Mouse (Mus musculus): ENCODE measurements around the gene Pole3.
A peak's percentile ranks its signal among the peaks of the same experiment; 100 is the strongest.

Gene Pole3

DNA sequence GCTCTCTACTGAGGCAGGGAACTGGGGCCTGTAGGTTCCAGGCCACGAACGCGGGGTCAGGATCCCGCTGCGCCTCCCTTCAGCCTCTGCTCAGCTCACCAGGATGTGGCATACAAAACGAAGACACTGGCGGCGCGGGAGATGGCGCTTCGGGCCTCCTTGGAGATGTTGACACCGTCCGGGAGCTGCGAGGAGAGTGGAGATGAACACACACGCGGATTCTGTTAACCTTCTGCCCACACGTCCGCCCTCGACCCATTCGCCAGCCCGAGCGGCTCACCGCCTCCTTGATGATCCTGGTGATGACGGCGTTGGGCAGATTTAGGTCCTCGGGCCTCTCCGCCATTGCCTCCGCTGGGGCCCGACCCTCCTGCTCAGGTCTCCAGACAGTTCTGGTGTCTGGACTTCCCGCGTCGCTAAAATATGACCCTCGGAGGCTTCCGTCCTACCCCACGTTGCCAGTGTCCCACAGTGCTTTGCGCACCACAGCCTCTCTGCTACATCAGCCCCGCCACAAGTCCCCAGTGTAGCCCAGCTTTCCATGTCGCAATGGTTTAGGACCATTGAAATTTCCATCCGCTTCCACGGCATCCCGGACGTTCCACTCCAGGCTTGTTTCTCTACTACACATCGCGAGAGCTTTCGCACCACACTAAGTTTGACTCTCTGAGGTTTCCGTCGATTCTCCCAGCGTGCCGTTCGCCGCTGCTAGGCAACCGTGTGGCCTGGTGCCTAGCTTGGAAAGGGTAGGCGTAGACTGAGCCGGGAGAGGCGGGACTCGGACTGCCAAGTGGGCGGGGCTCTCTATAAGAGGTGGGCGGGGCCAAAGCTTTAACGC is at the start of gene Pole3, which contains the start of gene 4933430I17Rik:
Gene Pole3 (minus strand): TSS at position 418 of the 838 bp plus-strand sequence.
Gene 4933430I17Rik (plus strand): TSS at position 719 of the 838 bp plus-strand sequence.
- DNase-seq (ENCODE audit: low spot score in 2 of 2) = peak; percentile 97 to 99

DNA sequence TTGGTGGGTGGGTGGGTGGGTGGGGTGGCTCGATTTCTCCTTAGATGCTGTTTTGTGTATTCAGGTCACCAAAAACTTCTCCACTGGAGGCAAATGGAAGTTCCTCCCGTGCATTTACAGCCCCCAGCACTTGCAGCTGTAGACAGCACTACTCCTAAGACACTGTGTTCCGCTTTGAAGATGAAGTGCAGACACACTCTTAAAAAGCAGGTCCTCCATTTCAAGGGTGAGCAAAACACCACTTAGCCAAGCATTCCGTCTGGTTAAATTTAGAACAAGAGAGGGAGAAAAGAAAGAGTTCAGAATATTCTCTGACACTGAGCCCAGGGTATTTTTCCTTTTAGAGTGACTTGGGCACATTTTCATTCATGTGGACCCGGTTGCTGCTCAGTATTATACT is 45.2 kb upstream of the Pole3 start:
- DNase-seq (ENCODE audit: low spot score in 2 of 2) = no peak

DNA sequence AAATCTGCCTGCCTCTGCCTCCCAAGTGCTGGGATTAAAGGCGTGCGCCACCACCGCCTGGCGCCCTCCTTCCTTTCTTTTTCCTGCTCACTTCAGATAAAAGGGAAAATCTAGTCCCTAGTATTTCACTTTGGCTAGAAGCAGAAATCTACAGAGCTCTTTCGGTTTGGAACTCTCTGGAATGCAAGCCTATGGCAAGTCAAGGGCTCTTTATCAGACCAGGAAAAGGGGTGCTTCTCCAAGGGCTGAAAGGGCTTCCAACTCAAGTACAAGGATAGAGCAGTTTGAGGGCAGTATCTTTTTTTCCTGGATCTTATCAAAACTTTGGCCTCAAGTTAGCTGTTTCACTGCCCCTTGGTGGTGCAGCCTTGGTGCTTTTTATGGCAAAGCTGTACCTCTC is 44.7 kb upstream of the Pole3 start:
- no peak for DNase-seq (ENCODE audit: low spot score in 2 of 2)

GRCm38 (mm10) chr4:62568359-62568758 is 43.5 kb upstream of the Pole3 start:
- no peak for DNase-seq (ENCODE audit: low spot score in 2 of 2)

GRCm38 (mm10) chr4:62567696-62568095 is 42.8 kb upstream of the Pole3 start:
- DNase-seq (ENCODE audit: low spot score in 2 of 2) = no peak

DNA sequence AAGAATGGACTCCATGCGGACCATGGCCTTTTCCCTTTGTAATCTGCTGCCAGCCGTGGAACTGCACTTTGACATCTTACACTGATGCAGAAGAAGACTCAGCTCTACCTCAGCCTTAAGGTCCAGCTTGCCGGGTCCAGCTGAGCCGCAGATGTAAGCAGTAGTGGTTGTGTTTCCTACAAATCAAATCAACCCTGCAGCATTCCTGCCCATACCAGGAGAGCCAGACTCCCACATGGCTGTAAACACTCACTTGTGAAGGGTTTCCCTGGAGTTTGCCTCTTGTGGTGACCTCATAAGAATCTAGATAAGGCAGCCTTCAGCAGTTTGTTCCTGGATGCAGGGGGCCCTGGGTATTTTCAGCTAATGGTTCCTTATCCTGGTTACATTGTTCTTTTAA is 41.7 kb upstream of the Pole3 start:
- no peak for DNase-seq (ENCODE audit: low spot score in 2 of 2)

DNA sequence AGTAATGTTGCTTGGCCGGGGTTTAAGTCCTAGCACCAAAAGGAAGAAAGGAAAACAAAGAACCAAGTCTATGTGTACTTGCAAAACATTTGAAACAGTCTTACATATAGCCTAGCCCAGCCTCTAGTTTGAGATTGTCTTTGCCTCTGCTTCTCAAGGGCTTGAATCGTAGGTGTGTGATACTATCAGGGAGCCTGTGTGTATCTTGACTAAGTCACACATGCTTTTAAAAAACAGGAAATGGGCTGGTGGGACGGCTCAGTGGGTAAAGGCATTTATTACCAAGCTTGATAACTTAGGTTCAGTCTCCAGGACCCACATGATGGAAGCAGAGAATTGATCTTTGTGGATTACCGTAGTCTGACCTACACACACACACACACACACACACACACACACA is 37.1 kb upstream of the Pole3 start:
- no peak for DNase-seq (ENCODE audit: low spot score in 2 of 2)

DNA sequence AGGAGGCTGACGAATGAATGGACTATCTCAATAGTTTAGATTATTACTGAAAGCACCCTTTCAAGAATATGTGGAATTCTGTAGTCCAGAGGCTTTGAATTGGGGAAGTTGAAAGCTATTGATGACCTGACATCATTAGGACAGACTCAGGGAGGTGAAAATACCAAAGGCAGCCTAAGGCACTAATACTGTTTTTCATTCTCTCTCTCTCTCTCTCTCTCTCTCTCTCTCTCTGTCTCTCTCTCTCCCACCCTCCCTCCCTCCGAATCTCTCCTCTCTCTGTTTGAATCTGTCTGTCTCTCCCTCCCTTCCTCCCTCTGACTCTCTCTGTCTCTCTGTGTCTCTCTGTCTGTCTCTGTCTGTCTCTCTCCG is 36.7 kb upstream of the Pole3 start:
- no peak for DNase-seq (ENCODE audit: low spot score in 2 of 2)

DNA sequence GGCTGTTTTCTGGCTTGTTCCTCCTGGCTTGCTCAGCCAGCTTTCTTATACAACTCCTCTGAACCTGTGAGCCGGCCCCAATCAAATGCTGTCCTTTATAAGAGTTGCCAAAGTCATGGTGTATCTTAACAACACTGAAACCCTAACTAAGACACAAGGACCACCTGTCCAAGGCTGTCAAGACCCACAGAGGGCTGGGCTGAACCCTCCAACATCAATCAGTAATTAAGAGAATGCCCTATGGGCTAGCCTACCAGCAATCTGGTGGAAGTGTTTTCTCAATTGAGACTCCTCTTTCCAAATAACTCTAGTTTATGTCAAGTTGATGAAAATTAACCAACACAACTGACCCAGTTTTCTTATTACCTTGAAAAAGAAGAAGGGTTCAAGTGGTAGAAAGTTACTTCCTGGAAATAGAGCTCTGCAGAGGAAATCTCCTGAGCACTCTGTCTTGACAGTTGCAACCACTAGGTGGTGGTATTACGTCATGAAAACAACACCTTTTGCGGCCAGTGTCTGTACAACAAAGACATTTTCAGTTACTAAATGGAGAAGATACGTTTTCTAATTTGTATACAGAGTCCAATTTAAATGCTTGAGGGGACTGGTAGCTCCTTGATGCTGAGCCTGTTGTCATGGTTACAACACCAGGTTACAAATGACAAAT is 36.2 kb upstream of the Pole3 start:
- DNase-seq (ENCODE audit: low spot score in 2 of 2) = peak; percentile 47 to 73

GRCm38 (mm10) chr4:62559797-62560329 is 35.0 kb upstream of the Pole3 start, which contains the start of gene Rgs3:
Rgs3 (plus strand) TSS chr4:62559847.
- no peak for DNase-seq (ENCODE audit: low spot score in 2 of 2)

GRCm38 (mm10) chr4:62557436-62557835 is 32.6 kb upstream of the Pole3 start:
- DNase-seq (ENCODE audit: low spot score in 2 of 2) = no peak

- no peak for DNase-seq (ENCODE audit: low spot score in 2 of 2)
These were observed 27.1 kb upstream of the Pole3 start for GRCm38 (mm10) chr4:62551966-62552365.

DNA sequence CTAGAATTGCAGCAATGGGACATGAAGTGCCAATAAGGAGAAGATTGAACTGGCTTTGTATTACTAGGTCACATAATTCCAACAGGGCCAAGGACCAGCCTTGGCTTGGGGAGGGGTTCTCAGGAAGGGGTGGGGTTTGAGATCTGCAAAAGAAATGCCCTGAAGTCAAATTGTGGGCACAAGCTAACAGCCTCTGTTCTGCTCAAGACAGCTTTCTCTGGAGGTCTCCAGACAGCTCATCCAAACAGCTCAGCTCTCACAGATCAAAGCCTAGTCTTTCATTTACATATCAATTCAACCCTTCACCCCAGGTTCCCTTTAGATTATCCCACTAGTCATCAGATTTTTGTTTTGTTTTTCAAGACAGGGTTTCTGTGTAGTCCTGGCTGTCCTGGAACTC is 19.9 kb upstream of the Pole3 start:
- DNase-seq (ENCODE audit: low spot score in 2 of 2) = no peak

- no peak for DNase-seq (ENCODE audit: low spot score in 2 of 2)
These were observed 18.9 kb upstream of the Pole3 start for GRCm38 (mm10) chr4:62543782-62544181.

- no peak for DNase-seq (ENCODE audit: low spot score in 2 of 2)
These were observed 16.9 kb upstream of the Pole3 start for GRCm38 (mm10) chr4:62541802-62542201.

GRCm38 (mm10) chr4:62533729-62534128 is 8.9 kb upstream of the Pole3 start:
- no peak for DNase-seq (ENCODE audit: low spot score in 2 of 2)

GRCm38 (mm10) chr4:62527655-62528054 is 2.8 kb upstream of the Pole3 start:
- DNase-seq (ENCODE audit: low spot score in 2 of 2) = no peak

DNA sequence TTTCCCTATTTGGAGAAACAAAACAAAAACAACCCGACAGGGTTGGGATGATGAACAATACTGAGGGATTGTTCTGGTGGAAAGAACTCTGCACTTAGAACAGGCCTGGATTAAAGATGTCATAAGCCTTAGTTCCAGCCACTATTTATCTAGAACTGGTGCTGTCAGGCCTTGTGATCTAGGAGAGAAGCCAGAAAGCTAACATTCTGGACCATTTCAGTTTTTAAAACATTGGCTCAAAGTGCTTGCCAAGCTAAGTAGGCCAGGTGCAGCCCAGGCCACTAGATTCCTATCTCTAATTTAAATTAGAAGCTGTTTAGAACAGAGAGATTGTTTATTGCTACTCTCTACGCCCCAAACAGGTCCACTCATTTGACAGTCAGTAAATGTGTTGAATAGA is 1.4 kb upstream of the Pole3 start:
- DNase-seq (ENCODE audit: low spot score in 2 of 2) = no peak

GRCm38 (mm10) chr4:62525489-62525811 is 582 bp upstream of the Pole3 start:
- no peak for DNase-seq (ENCODE audit: low spot score in 2 of 2)

DNA sequence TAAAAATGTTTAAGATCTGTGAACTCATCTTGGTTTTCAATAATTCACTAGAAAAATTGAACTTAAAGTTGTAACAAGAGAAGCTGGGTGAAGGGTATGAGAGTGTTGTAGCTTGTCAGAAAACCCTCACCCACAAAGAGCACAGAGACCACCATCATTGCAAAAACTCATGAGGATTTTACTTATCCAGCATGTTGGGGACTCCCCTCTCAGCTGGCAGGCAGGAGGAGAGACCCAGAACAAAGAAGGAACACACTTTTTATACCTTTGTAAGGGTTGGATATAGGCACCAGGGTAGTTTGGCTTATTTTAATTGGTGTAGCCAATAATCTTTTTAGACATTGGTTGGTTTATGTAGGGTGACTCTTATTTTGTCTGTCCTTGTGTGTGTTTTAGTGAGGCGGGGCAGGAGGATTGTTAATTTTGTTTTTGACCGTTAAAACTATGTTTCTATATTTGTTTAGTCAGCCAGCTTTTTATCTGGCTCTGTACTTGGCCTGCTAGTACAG is 3.9 kb downstream of the Pole3 start:
- no peak for DNase-seq (ENCODE audit: low spot score in 2 of 2)

GRCm38 (mm10) chr4:62519849-62520233 is 5.0 kb downstream of the Pole3 start, which contains the start of gene Alad:
Alad (minus strand) TSS chr4:62519918.
- peak; percentile 86 to 87 for DNase-seq (ENCODE audit: low spot score in 2 of 2)

GRCm38 (mm10) chr4:62519122-62519848 is 5.6 kb downstream of the Pole3 start:
- no peak for DNase-seq (ENCODE audit: low spot score in 2 of 2)

All from urinary bladder, postnatal 4 days (tissue).